Mouse (Mus musculus): ENCODE measurements around the gene Vps36.

Gene Vps36

GRCm38 (mm10) chr8:22192660-22193431 is at the start of gene Vps36:
Vps36 (plus strand) TSS chr8:22192809.
- peak; percentile 91 for DNase-seq (ENCODE audit: extremely low read depth, insufficient read length, low spot score)

GRCm38 (mm10) chr8:22143764-22144491 is 48.7 kb upstream of the Vps36 start:
- no peak for DNase-seq (ENCODE audit: extremely low read depth, insufficient read length, low spot score)

- DNase-seq (ENCODE audit: extremely low read depth, insufficient read length, low spot score) = no peak
These were observed 46.8 kb upstream of the Vps36 start for GRCm38 (mm10) chr8:22145831-22146230.

GRCm38 (mm10) chr8:22147706-22148366 is 44.8 kb upstream of the Vps36 start:
- no peak for DNase-seq (ENCODE audit: extremely low read depth, insufficient read length, low spot score)

GRCm38 (mm10) chr8:22148367-22148740 is 44.3 kb upstream of the Vps36 start:
- DNase-seq (ENCODE audit: extremely low read depth, insufficient read length, low spot score) = no peak

- DNase-seq (ENCODE audit: extremely low read depth, insufficient read length, low spot score) = no peak
These were observed 42.8 kb upstream of the Vps36 start for GRCm38 (mm10) chr8:22149643-22150344.

GRCm38 (mm10) chr8:22150345-22150663 is 42.3 kb upstream of the Vps36 start:
- DNase-seq (ENCODE audit: extremely low read depth, insufficient read length, low spot score) = no peak

- DNase-seq (ENCODE audit: extremely low read depth, insufficient read length, low spot score) = no peak
These were observed 30.4 kb upstream of the Vps36 start for GRCm38 (mm10) chr8:22162206-22162605.

GRCm38 (mm10) chr8:22164431-22164830 is 28.2 kb upstream of the Vps36 start:
- DNase-seq (ENCODE audit: extremely low read depth, insufficient read length, low spot score) = no peak

- peak; percentile 29 for DNase-seq (ENCODE audit: extremely low read depth, insufficient read length, low spot score)
These were observed 27.1 kb upstream of the Vps36 start for GRCm38 (mm10) chr8:22165251-22166079.

GRCm38 (mm10) chr8:22166080-22166603 is 26.5 kb upstream of the Vps36 start, which contains the start of gene Nek3:
Nek3 (minus strand) TSS chr8:22166435.
- peak; percentile 93 for DNase-seq (ENCODE audit: extremely low read depth, insufficient read length, low spot score)

- no peak for DNase-seq (ENCODE audit: extremely low read depth, insufficient read length, low spot score)
These were observed 23.4 kb upstream of the Vps36 start for GRCm38 (mm10) chr8:22169167-22169566.

- no peak for DNase-seq (ENCODE audit: extremely low read depth, insufficient read length, low spot score)
These were observed 16.6 kb upstream of the Vps36 start for GRCm38 (mm10) chr8:22175966-22176365.

GRCm38 (mm10) chr8:22184884-22185283 is 7.7 kb upstream of the Vps36 start:
- DNase-seq (ENCODE audit: extremely low read depth, insufficient read length, low spot score) = peak; percentile 28

GRCm38 (mm10) chr8:22185431-22186397 is 6.9 kb upstream of the Vps36 start, which contains the start of gene Ckap2:
Ckap2 (minus strand) TSS chr8:22185819.
- peak; percentile 96 for DNase-seq (ENCODE audit: extremely low read depth, insufficient read length, low spot score)

GRCm38 (mm10) chr8:22193432-22194010 is 912 bp downstream of the Vps36 start:
- no peak for DNase-seq (ENCODE audit: extremely low read depth, insufficient read length, low spot score)

GRCm38 (mm10) chr8:22197914-22198313 is 5.3 kb downstream of the Vps36 start:
- DNase-seq (ENCODE audit: extremely low read depth, insufficient read length, low spot score) = no peak

- no peak for DNase-seq (ENCODE audit: extremely low read depth, insufficient read length, low spot score)
These were observed 6.9 kb downstream of the Vps36 start for GRCm38 (mm10) chr8:22199481-22199880.

Data from 3134 (cell line).